Comparison of ENCODE assay signal across 7 mouse cellular contexts in genomic region chr7:16395944-16396343, GRCm38 (mm10). TPM values are rescaled to one million over a fixed set of nuclear protein-coding genes. Genes with fewer than 3 reads are reported as not detected.
A peak's percentile ranks its signal among the peaks of the same experiment; 100 is the strongest.
DNase-seq lines count a peak whose midpoint lies in the region; ATAC-seq and TF ChIP-seq lines count a peak whose summit lies in the region.

No protein-coding gene starts in this region.

- no peaks in the 10 kb centered on the region for H3K36me3 ChIP-seq in kidney, adult 2 months (ENCODE audit: control insufficient read depth, insufficient read depth, low read length)
- no peaks in the 10 kb centered on the region for H3K36me3 ChIP-seq in kidney, embryonic 16.5 days (ENCODE audit: insufficient read depth, low read length)
- H3K36me3 ChIP-seq in thymus, adult 2 months (ENCODE audit: control insufficient read depth, insufficient read depth, low read length), result no peaks in the 10 kb centered on the region
- H3K36me3 ChIP-seq in liver, embryonic 14.5 days (replicated peaks; ENCODE audit: control insufficient read depth, insufficient read depth, low read depth), result no peaks in the 10 kb centered on the region

- H3K27me3 ChIP-seq in kidney, adult 2 months (replicated peaks; ENCODE audit: control insufficient read depth, insufficient read depth, low read length), result no peaks in the 10 kb centered on the region
- no peaks in the 10 kb centered on the region for H3K27me3 ChIP-seq in kidney, embryonic 16.5 days (ENCODE audit: insufficient read depth, low read length)
- H3K27me3 ChIP-seq in thymus, adult 2 months (ENCODE audit: control insufficient read depth, insufficient read depth, low read length), result no peaks in the 10 kb centered on the region
- no peaks in the 10 kb centered on the region for H3K27me3 ChIP-seq in liver, embryonic 14.5 days (ENCODE audit: control insufficient read depth, insufficient read depth, low read length)

- no peaks in the 10 kb centered on the region for H3K9me3 ChIP-seq in kidney, embryonic 16.5 days (ENCODE audit: low read length)
- no peaks in the 10 kb centered on the region for H3K9me3 ChIP-seq in liver, embryonic 14.5 days (ENCODE audit: control insufficient read depth, low read length)

- no peak overlapping the region for H3K4me3 ChIP-seq in kidney, adult 2 months (ENCODE audit: insufficient read depth, low read depth, low read length)
- no peak overlapping the region for H3K4me3 ChIP-seq in kidney, embryonic 16.5 days (ENCODE audit: low read length)
- no peak overlapping the region for H3K4me3 ChIP-seq in thymus, adult 2 months (ENCODE audit: control insufficient read depth, insufficient read depth, low read length)
- no peak overlapping the region for H3K4me3 ChIP-seq in liver, embryonic 14.5 days (ENCODE audit: insufficient read depth in 1 of 2, low read depth in 2 of 2, low read length in 2 of 2)

- no peak overlapping the region for H3K4me2 ChIP-seq in kidney, embryonic 16.5 days (replicated peaks; ENCODE audit: low read depth, low read length)
- no peak overlapping the region for H3K4me2 ChIP-seq in liver, embryonic 14.5 days (ENCODE audit: low read depth)

- WGBS in kidney, adult 2 months, result 0% methylated on average over 2 of the region's 2 CpGs
- 4% methylated on average over 2 of the region's 2 CpGs for WGBS in kidney, embryonic 16.5 days
- 0% methylated on average over 2 of the region's 2 CpGs for WGBS in thymus, adult 2 months
- 2% methylated on average over 2 of the region's 2 CpGs for WGBS in liver, embryonic 14.5 days (ENCODE audit: insufficient replicate concordance)

- peaks cover 6% of the 10 kb centered on the region; the same call in 1 of the 2 replicates for H3K4me1 ChIP-seq in kidney, adult 2 months (ENCODE audit: control insufficient read depth, insufficient read depth, low read length)
- H3K4me1 ChIP-seq in kidney, embryonic 16.5 days (ENCODE audit: insufficient read depth, low read length), result peaks cover 5% of the 10 kb centered on the region
- peaks cover 6% of the 10 kb centered on the region for H3K4me1 ChIP-seq in thymus, adult 2 months (replicated peaks; ENCODE audit: control insufficient read depth, insufficient read depth, low read length)
- peaks cover 7 to 8% of the 10 kb centered on the region in 2 experiments for H3K4me1 ChIP-seq in liver, embryonic 14.5 days (replicated peaks; ENCODE audit: control insufficient read depth in 2 of 2, insufficient read depth in 2 of 2, low read length in 1 of 2)

- peak; percentile 72 for DNase-seq in kidney, adult 2 months
- peak; percentile 56 for DNase-seq in thymus, adult 2 months
- DNase-seq in thymus, postnatal 36 days, result no peak
- peak; percentile 67 for DNase-seq in c-Kit-positive CD71-positive TER-119-positive erythroid progenitor cells, embryonic 14.5 days (ENCODE audit: low spot score)
- DNase-seq in liver, embryonic 14.5 days (ENCODE audit: low read depth in 3 of 3, low spot score in 3 of 3), result peak in 1 of 3 experiments; percentile 32
- no peak for DNase-seq in urinary bladder, postnatal 10 days (ENCODE audit: low spot score)

- no peak for TF ChIP-seq CTCF in kidney, adult 2 months (conservative IDR thresholded peaks at IDR 0.05; ENCODE audit: insufficient read depth, insufficient read length, low read depth, low read length)
- TF ChIP-seq CTCF in thymus, adult 2 months (IDR thresholded peaks at IDR 0.05; ENCODE audit: borderline replicate concordance, control insufficient read depth, extremely low read depth, insufficient read depth, low read length, poor library complexity), result no peak
- TF ChIP-seq CTCF in liver, embryonic 14.5 days (IDR thresholded peaks at IDR 0.05; ENCODE audit: low read depth), result peak; percentile 65

- no peak for TF ChIP-seq EP300 in liver, embryonic 14.5 days (IDR thresholded peaks at IDR 0.05; ENCODE audit: low read depth)

- TF ChIP-seq POLR2A in kidney, adult 2 months (IDR thresholded peaks at IDR 0.05; ENCODE audit: low read depth, low read length), result no peak
- TF ChIP-seq POLR2A in thymus, adult 2 months (IDR thresholded peaks at IDR 0.05; ENCODE audit: control insufficient read depth, extremely low read depth, insufficient read depth, low read length, poor library complexity), result no peak

- no peak overlapping the region for H3K27ac ChIP-seq in kidney, adult 2 months (ENCODE audit: insufficient read depth, low read depth, low read length)
- no peak overlapping the region for H3K27ac ChIP-seq in kidney, embryonic 16.5 days (ENCODE audit: low read length)
- H3K27ac ChIP-seq in thymus, adult 2 months (ENCODE audit: control insufficient read depth, insufficient read depth, low read length), result no peak overlapping the region
- no peak overlapping the region for H3K27ac ChIP-seq in liver, embryonic 14.5 days

- no peak overlapping the region for H3K9ac ChIP-seq in kidney, embryonic 16.5 days (replicated peaks; ENCODE audit: low read length)
- no peak overlapping the region for H3K9ac ChIP-seq in liver, embryonic 14.5 days (replicated peaks)

- no peak for ATAC-seq in kidney, embryonic 16.5 days (ENCODE audit: low FRiP score, low TSS enrichment)
- ATAC-seq in liver, embryonic 14.5 days (ENCODE audit: insufficient read depth), result no peak

RNA-seq across cellular contexts. Expression of gene Zc3h4, which starts 4.8 kb away (rescaled TPM):
- polyA plus RNA-seq in kidney, adult 2 months (2012; rRNA removed), result 23.9 and 25.9 TPM in 2 replicates
- polyA plus RNA-seq in kidney, embryonic 16.5 days (2015; fragmentation: Nextera tagmentation; extraction: Ambion mirVana), result 14.8 and 14.9 TPM in 2 replicates
- 81.3 and 100 TPM in 2 replicates for polyA plus RNA-seq in thymus, adult 2 months (2012; rRNA removed)
- polyA plus RNA-seq in liver, embryonic 14.5 days (2012; rRNA removed), result 13.7 and 15.2 TPM in 2 replicates
- polyA plus RNA-seq in liver, embryonic 14.5 days (2014; fragmentation: Nextera tagmentation; extraction: Ambion mirVana), result 6.0 TPM in 2 replicates

RNA-seq across cellular contexts. Expression of gene Sae1, which starts 8.3 kb away (rescaled TPM):
- 23.0 and 29.2 TPM in 2 replicates for polyA plus RNA-seq in kidney, adult 2 months (2012; rRNA removed)
- polyA plus RNA-seq in kidney, embryonic 16.5 days (2015; fragmentation: Nextera tagmentation; extraction: Ambion mirVana), result 337 and 347 TPM in 2 replicates
- 61.0 and 66.8 TPM in 2 replicates for polyA plus RNA-seq in thymus, adult 2 months (2012; rRNA removed)
- 35.0 and 55.6 TPM in 2 replicates for polyA plus RNA-seq in liver, embryonic 14.5 days (2012; rRNA removed)
- 89.3 and 95.5 TPM in 2 replicates for polyA plus RNA-seq in liver, embryonic 14.5 days (2014; fragmentation: Nextera tagmentation; extraction: Ambion mirVana)

RNA-seq across cellular contexts. Expression of gene Tmem160, which starts 56.6 kb away (rescaled TPM):
- polyA plus RNA-seq in kidney, adult 2 months (2012; rRNA removed), result 112 and 125 TPM in 2 replicates
- polyA plus RNA-seq in kidney, embryonic 16.5 days (2015; fragmentation: Nextera tagmentation; extraction: Ambion mirVana), result 50.7 and 54.6 TPM in 2 replicates
- polyA plus RNA-seq in thymus, adult 2 months (2012; rRNA removed), result 225 and 228 TPM in 2 replicates
- 21.5 and 23.6 TPM in 2 replicates for polyA plus RNA-seq in liver, embryonic 14.5 days (2012; rRNA removed)
- 34.5 and 36.9 TPM in 2 replicates for polyA plus RNA-seq in liver, embryonic 14.5 days (2014; fragmentation: Nextera tagmentation; extraction: Ambion mirVana)

Comparison
In these comparisons a context has a peak if more than half of its experiments do, and no peak if none do; other contexts are left out.
1. DNase-seq: peak in kidney, adult 2 months (single experiment), thymus, adult 2 months (single experiment) and c-Kit-positive CD71-positive TER-119-positive erythroid progenitor cells, embryonic 14.5 days (single experiment); none in thymus, postnatal 36 days (0 of 2) and urinary bladder, postnatal 10 days (single experiment).